Mouse (Mus musculus): ENCODE measurements around the gene Ubxn11.
A peak's percentile ranks its signal among the peaks of the same experiment; 100 is the strongest.

Ubxn11 gene

DNA sequence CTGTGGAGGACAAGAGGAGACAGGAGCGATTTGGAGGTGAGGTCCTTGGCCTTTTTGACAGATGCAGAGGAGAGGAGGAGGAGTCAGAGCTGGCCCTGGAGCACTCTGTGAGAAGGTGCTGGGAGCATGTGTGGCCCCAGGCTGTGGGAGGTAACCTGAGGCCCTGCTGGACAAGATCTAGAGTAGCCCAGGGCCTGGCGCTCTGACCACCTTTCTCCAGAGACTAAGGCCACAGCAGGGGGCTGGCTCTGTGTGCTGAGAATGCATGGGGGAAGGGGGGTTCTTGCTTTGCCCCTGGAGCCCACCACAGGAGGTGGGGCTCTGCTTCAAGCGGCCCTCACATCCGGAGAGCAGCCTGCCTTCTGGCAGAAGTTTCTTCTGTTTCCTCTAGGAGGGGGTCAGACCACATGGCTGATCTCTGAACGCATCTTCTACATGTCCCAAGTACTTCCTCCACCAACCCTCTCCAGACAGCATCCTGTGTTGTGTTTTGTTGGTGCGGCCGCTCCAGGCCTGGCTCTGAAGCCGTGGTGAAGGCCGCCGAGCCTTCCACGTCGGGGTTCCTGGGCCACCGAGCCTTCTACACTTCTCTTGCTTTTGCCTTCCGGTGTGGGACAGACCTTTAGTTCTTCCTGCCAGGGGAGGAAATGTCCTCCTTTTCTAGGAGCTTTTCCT lies 15.9 kb downstream of the Ubxn11 start:
- DNase-seq (ENCODE audit: low spot score), result no peak

- no peak for DNase-seq (ENCODE audit: low spot score)
Measured at GRCm38 (mm10) chr4:134119042-134119441, 16.7 kb downstream of the Ubxn11 start.

GRCm38 (mm10) chr4:134119644-134120043 lies 17.3 kb downstream of the Ubxn11 start:
- no peak for DNase-seq (ENCODE audit: low spot score)

- no peak for DNase-seq (ENCODE audit: low spot score)
Measured at GRCm38 (mm10) chr4:134120192-134120805, 17.9 kb downstream of the Ubxn11 start.

DNA sequence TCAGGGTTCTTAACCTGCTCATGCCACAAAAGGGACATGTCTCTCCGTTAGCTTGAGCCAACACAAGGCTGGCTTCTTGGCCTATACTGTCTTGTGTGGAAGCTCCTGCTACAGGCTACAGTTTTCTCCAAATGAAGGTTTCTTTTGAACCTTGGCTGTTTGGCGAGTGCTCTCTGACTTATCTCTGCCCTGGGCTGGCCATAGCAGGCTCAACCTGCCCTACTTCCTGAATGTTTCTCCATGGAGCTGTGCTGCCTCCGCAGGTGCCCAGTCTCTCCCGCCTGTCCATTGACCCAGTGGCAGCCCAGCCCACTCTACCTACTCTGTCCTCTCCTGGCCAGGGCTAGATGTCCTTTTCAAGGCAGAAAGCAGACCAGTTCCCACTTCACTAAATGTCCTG lies 18.5 kb downstream of the Ubxn11 start:
- DNase-seq (ENCODE audit: low spot score), result no peak

DNA sequence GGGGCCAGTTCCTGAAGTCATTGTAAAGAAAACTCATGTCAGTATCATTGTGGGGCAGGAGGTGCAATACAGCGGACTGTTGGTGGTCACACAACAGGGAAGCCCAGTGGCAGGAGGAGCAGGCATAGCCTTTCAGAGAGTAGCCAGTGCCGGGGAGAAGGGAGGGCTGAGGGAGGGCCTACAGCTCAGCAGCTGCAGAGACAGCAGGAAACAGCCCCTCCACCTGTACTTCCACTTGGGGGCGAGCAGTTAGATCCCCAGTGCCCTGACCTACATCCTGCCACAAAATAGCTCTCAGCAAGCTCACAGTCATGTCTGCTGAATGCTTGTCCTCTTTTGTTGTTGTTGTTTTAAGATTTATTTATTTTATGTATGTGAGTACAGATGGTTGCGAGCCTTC lies 19.2 kb downstream of the Ubxn11 start:
- no peak for DNase-seq (ENCODE audit: low spot score)

DNA sequence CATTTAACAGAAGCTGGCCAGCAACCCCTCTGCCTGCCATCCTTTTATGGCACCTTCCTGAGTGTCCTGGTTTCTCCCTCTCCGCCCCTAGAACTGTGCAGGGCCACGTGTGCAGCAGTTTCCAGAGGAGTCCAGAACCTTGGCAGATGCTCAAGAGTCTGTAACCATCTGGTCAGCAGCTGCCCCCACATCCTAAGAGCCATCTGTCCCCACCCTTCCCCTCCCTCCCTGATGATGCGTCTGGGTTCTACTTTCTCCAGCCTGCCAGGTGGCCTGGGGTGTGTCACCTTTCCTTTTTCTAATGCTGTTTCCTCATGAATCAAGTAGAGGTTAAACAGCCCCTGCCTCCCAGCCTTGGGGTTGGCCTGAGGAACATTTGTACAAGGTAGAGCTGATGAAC lies 19.9 kb downstream of the Ubxn11 start:
- no peak for DNase-seq (ENCODE audit: low spot score)

DNA sequence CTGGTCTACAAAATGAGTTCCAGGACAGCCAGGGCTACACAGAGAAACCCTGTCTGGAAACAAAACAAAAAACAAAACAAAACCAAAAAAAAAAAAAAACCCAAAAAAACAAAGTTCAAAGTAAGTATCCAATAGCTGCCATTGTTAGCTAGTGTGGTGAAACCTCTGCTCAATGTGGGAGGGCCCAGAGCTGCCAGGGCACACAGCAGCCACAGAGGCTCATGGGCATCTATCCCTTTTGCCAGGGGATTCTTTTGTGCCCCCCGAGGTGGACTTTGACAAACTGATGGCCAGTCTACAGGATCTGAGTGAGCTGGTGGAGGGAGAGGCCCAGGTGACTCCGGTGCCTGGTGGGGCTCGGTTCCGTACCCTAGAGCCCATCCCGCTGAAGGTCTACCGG lies 20.8 kb downstream of the Ubxn11 start:
- no peak for DNase-seq (ENCODE audit: low spot score)

DNA sequence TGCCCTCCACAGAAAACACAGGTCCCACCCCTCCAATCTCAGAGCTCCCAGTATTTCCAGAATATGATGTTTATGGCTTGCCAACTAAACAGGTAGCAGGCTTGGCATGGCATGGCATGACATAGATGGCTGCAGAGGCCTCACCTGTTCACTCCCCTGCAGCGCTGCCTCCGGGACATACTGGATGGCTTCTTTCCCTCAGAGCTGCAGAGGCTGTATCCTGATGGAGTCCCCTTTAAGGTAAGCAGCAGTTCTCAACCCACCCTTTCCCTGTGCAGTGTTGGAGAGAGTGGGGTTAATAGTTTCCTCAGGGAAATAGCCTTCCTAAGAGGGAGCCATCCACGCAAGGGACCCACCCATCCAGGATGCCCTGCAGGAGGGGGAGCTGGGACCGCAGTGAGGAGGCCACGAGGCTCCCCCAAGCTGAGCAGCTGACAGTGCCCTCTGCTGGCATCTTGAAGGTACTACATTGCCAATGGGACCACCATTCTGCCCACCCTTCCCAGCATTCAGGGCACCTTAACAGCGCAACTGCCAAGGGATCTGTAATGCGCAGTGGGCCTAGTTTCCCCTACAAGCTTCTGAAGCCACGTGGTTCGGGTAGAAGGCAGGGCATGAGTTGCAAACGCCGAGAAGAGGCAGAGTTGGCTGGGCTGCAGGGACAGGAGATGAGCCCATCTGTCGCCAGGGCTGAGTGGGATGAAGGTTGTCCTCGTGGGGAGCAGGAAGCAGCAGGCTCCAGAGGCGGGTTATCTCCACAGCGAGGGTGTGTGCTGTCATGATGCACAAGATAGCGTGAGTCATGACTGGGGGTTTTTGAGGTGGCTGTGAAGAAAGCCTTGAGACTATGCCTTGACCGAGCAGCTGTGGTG lies 21.5 kb downstream of the Ubxn11 start:
- peak; percentile 87 for DNase-seq (ENCODE audit: low spot score)

DNA sequence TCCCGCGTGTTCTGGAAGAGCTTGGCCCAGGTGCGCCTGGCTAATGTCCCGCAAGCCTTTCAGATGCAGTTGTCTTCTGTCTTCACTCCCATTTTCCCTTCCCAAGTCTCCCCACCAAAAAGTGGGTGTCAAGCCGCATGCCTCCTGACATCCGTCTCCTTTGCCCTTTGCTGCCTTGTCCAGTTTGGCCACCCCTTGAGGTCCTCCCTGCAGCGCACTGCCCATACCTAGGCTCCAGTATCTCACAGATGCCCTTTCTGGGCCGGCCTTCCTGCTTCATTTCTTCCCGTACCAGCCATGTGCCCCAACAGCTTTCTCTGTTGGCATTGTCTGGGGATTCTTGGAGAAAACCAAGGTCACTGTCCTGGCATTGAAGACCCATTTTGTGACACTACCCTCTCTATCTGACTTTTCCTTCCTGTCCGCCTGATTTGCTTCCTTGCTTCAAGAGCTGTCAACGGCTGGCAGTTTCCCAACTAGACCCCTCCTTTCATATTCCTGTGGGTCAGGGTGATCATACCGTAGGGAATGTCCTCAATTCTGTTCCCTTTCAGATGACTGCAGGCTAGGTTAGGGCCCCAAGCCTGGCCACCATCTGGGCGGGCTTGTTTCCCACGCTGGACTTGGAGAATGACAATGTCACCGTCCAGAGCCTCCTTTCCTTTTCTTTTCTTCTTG lies 23.2 kb downstream of the Ubxn11 start:
- DNase-seq (ENCODE audit: low spot score), result no peak

DNA sequence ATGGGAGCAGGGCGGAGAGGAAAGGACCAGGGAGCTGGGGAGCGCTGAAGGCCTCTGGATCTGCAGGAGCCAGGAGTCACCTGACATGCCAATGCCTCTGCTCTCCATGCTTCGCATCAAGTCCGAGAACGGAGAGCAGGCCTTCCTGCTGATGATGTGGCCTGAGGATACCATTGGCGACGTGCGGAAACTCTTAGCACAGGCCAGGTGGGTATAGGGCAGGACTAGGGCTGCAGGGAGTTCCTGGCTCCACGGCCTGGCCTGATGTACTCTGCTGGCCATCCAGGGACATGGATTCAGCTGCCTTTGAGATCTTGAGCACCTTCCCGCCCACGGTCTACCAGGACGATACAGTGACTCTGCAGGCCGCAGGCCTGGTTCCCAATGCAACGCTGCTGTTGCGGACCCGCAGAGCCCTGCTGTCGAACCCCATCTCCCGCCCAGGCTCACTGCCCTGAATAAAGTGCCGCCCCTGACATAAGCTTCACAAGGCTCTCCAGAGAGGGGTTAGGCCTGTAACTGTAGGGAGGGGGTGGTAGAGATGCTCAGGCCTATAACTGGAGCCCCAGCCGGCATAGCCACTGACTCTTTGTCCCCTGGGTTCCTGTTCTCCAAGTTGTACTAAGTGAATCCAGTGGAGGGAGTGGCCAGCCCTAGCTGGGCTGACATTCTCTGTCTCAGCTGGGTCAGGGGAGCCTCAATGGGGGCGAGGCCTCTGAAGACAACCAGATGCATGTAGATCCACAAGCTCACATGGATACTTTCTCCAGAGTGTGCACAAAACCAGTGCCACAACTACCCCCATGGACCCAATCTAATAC lies 24.1 kb downstream of the Ubxn11 start:
- DNase-seq (ENCODE audit: low spot score), result no peak

DNA sequence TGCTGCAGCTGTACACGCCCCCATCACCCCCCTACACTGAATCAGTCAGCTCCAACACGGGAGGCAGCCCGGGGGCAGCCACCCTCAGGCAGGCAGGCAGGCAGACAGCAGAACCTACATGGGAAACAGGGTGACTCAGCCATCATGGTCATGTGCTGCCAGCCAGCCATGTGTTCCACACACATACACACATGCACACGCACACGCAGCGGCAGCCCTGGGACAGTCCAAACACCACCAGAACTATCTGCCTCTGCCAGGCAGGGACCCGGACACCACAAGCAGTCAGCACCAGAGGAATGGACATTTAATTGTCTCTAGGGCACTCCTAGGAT lies 24.7 kb downstream of the Ubxn11 start:
- DNase-seq (ENCODE audit: low spot score), result peak; percentile 75

DNA sequence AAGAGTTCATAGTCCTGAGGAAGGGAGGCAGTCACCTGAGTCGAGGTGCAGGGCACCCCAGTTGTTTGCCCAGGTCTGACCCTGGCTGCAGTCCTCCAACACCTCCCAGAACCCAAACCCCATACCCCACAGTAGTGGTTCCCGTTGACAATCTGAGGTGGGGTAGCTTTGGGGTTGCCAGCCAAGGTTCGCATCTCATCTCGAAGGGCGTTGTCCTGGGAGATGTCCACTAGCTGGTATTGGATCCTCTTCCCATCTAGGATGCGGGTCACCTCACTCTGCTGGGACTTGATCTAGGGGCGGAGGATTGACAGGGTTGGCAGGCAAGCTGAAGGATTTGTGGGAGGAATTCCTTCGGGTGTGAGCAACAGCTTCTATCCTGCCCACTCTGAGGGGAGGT lies 25.4 kb downstream of the Ubxn11 start:
- no peak for DNase-seq (ENCODE audit: low spot score)

DNA sequence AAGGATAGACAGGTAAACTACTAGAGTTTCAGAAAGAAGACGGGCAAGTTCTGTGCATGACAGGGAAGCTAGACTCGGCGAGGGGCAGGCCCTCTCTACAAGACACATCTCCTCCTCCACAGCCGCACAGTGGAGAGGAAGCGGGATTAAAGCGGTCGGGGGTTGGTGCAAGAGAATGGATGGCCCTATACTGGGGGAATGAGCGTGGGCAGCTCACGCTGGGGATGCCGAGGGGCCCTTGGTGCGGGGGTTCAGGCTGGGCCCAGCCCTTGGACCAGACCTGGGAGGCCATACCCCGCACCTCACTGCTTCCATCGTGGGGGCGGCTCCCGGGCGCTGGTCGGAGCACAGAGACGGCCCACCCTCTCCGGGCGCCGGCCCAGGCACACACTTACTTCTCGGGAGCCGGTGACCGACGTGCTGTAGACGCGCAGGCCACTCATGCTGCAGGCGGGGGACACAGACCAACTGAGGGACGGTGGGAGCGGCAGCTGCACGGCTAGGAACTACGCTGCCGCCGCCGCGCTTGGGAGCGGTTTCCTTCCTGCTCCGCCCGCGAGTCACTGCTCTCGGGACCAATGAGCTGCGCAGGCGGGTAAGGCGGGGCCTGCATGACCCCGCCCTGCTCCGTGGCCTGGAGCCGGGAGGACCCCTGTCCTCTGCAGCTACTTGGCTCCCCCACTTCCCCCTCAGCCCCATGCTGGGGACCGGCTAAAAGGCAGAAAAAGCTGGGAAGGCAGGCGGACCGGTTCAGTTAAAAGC lies 26.0 kb downstream of the Ubxn11 start, which contains the start of gene Sh3bgrl3:
Sh3bgrl3 (minus strand) TSS at position 569 of the 762 bp plus-strand sequence.
- DNase-seq (ENCODE audit: low spot score), result peak; percentile 88

GRCm38 (mm10) chr4:134128983-134129362 lies 26.6 kb downstream of the Ubxn11 start:
- no peak for DNase-seq (ENCODE audit: low spot score)

DNA sequence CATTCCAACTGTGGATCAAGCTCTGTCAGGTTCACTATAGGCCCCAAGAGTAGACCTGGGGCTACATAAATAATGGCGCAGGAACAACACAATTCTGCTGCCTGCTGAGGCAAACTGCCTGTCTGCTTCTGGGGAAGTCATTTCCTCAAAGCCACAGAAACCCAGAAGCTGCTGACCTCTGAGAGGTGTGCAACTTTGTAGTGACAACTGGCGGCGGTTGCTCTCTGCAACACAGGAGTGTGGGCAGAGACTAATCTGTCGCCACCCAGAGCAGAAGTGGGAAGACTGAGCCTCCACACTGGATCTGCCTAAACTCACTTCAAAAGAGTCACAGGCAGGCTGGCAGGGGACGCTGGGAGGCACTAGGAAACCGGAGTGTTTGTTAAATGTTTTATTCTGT lies 27.1 kb downstream of the Ubxn11 start:
- DNase-seq (ENCODE audit: low spot score), result peak; percentile 45

DNA sequence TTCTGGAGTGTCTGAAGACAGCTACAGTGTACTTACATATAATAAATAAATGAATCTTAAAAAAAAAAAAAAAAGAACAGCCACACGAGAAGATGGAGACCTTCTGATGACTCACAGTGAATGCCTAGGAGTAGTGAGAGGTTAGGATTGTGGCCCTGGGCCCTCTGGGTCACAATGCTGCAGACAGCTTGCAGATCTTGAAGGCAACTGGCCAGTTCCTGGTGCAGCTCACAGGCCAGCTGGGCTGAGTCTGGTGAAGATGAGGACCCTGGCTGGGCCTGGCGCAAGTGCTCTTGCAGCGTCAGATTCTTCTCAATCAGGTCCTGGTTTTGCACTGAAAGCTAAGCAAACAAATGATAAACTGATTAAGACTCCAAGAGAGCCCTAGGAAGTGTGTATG lies 29.7 kb downstream of the Ubxn11 start:
- no peak for DNase-seq (ENCODE audit: low spot score)

DNA sequence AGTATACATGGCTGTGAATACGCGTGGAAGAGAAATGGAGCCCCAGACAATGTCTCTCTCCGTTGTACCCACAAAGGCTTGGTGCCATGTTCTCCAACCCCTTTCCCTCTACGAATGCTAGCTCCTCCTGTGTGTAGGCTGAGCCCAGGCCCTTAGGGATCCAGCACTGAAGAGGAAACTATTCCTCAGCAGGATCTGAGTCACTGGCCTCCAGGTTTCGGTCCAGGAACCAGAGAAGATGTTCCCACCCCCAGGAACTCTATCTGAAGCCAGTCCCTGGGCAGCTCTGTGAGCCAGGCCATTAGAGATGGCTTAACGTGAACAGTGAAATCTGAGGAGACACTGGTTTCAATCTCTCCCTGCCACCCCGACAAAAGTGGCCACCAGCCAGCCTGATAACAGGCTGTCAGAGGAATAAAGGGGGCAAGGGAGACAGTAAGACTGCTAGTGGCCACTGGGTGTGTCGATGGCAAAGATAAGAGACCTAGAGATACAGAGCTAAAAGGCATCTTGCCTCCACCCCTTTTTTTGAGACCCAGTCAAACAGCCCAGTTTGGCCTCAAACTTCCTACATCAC lies 30.2 kb downstream of the Ubxn11 start:
- DNase-seq (ENCODE audit: low spot score), result no peak

DNA sequence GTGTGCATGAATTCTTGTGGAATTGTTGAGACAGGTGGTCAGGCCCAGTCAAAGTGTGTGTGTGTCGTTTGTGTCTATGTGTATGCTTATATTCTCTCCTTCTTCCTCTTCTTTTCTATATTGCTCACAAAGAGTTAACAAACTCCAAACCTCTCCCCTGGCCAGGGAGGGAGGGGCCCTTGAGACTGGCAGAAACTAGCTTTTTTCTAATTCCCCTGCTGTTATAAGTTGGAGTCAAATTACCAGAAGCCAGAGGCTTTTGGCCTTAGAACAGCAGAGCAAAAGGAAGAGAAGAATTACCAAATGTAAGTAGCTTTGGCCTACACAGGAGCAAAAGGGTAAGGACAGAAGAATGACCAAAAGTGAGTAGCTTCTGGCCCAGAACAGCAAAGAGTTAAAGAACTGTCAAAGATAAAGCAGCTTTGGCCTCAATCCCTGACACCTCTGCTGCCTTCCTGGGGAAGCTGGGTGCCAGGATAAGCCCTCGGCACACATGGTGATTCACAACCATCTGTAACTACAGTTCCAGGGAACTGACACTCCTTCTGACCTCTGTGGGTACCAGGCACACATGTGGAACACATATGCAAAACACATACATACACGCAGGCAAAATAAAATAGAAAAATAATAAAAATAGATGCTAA lies 34.0 kb downstream of the Ubxn11 start:
- no peak for DNase-seq (ENCODE audit: low spot score)

DNA sequence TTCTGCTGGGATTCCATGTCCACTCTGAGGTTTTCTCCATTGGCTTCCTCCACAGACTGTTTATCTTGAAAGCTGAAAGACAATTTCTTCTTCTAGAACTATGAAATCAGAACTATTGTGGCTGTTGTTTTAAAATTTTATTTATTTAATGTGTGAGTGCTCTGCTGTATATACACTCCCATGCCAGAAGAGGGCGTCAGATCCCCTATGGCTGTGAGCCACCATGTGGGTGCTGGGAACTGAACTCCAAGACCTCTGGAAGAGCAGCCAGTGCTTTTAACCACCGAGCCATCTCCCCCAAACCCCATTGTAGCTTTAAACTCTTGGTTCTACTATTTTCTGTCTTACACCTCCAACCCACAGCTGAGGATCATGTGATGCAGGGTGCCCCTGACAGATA lies 36.5 kb downstream of the Ubxn11 start:
- no peak for DNase-seq (ENCODE audit: low spot score)
